Mouse (Mus musculus) mature B cell (primary cell): Measurements from ENCODE around the gene Efcab7.

Experiments
- in situ Hi-C: fragments of 300-500 bp; cut with MboI; formaldehyde crosslinking; loops from 2 replicates; pipeline ENCODE4 v1.14.3; 2019

Gene Efcab7

GRCm38 (mm10) chr4:99944606-99945005 is 115.6 kb downstream of the Efcab7 start:
- in situ Hi-C loops, result no loop called here

GRCm38 (mm10) chr4:99945011-99945410 is 116.0 kb downstream of the Efcab7 start:
- in situ Hi-C loops, result no loop called here

- in situ Hi-C loops, result no loop called here
These were observed 117.5 kb downstream of the Efcab7 start for GRCm38 (mm10) chr4:99946516-99946915.

- in situ Hi-C loops, result no loop called here
These were observed 118.2 kb downstream of the Efcab7 start for GRCm38 (mm10) chr4:99947192-99947591.

- in situ Hi-C loops, result no loop called here
These were observed 118.9 kb downstream of the Efcab7 start for GRCm38 (mm10) chr4:99947896-99948295.

- in situ Hi-C loops, result no loop called here
These were observed 124.9 kb downstream of the Efcab7 start for GRCm38 (mm10) chr4:99953904-99954303.

GRCm38 (mm10) chr4:99955396-99955795 is 126.4 kb downstream of the Efcab7 start:
- in situ Hi-C loops, result no loop called here

- in situ Hi-C loops, result no loop called here
These were observed 128.2 kb downstream of the Efcab7 start for GRCm38 (mm10) chr4:99957186-99957585.

GRCm38 (mm10) chr4:99958084-99958815 is 129.3 kb downstream of the Efcab7 start:
- in situ Hi-C loops, result no loop called here

- in situ Hi-C loops, result no loop called here
These were observed 130.3 kb downstream of the Efcab7 start for GRCm38 (mm10) chr4:99959308-99959707.
